Mouse (Mus musculus): ENCODE measurements around the gene Ccdc115. TPM values are rescaled to one million over a fixed set of nuclear protein-coding genes. Genes with fewer than 3 reads are reported as not detected.

Gene Ccdc115
- polyA plus RNA-seq, 1 experiment, result 18.8 TPM

DNA sequence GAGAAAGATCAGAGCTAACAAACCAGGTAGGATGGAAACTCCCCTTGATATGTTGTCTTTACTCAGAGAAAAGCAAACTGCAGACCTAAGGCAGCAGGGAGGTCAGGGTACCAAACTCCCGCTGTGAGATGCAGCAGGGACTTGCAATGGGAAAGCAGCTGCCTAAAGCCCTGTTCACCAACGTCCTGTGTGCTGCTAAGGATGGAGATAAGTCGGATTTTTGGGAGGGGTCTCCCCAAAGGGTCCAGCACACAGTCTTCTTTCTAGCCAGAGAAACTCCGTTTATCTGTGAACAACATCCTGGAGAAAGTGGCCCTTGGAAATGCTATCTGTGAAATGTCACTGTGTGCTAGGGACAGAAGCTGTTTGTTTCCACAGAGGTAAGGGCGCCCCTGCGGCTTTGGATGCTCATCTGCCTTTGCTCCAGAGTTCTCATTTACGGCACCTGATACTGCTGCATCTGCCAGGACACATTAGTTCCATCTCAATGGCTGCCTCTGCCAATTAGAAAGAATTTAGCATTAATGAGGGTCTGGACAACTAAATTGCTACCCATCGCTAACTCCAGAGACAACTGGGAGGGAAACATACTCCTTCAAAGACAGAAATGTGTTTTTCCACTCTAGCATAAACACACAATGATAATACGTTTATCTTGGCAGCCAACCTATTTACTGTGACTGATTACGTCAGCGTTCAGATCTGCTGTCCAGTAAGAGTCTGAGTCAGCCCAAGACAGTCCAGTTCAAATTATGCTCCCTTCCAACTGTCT lies 40.1 kb downstream of the Ccdc115 start:
- Histone ChIP-seq H3K36me3 (ENCODE audit: control insufficient read depth, insufficient read depth) (no peaks in the 10 kb centered on the region), H3K79me3 (ENCODE audit: low read depth) (no peaks in the 10 kb centered on the region), H3ac (ENCODE audit: control insufficient read depth, insufficient read length, low read depth) (no peak overlapping the region), H3K79me2 (ENCODE audit: control insufficient read depth, insufficient read depth) (no peaks in the 10 kb centered on the region), H3K4me3 (ENCODE audit: insufficient read depth, poor library complexity, severe bottlenecking) (no peak overlapping the region), H3K27me3 (ENCODE audit: control insufficient read depth, insufficient read depth, insufficient read length) (no peaks in the 10 kb centered on the region)
- TF ChIP-seq MYOD1 (IDR thresholded peaks at IDR 0.05; ENCODE audit: control insufficient read depth, insufficient read length, low read depth) (no peak), USF1 (IDR thresholded peaks at IDR 0.05; ENCODE audit: low read depth) (no peak), CTCF (IDR thresholded peaks at IDR 0.05; ENCODE audit: control insufficient read depth, insufficient read depth, insufficient read length) (no peak)

GRCm38 (mm10) chr1:34396321-34396720 lies 43.2 kb downstream of the Ccdc115 start:
- no peaks in the 10 kb centered on the region for H3K79me2 ChIP-seq (ENCODE audit: control insufficient read depth, insufficient read depth)
- TF ChIP-seq MAX (IDR thresholded peaks at IDR 0.05) (no peak), MYOG (IDR thresholded peaks at IDR 0.05; ENCODE audit: control insufficient read depth, extremely low read depth, insufficient read length) (no peak), CEBPB (IDR thresholded peaks at IDR 0.05; ENCODE audit: low read depth) (no peak)

DNA sequence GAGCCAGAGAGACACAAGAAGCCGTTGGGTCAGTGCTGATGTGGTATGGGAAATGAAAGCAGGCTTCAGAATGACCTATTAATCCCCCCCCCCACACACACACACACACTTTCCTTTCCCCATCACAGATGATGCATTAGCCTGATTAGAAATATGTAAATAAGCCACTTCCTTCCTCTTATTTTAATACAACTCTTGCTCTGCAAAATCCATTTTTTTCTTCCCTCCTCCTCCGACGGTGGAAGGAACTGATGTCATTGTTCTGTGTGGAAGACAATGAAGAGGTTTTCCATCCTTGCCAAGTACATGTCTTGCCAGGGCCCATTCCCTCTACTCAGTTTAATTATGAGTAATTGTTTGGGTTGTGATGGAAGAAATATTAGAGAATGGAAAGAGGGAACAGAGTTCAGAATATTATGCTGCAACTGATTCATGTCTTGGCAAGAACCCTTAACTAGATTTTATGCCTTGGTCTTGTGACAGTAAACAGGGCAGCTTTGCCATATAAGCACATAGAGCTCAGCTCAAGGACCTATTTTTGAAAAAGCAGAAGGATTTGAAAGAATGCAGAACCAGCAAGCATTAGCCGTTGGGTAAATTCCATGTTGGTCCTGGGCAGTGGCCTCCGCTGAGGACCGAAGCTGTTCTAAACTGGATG lies 50.1 kb downstream of the Ccdc115 start:
- Histone ChIP-seq H3K36me3 (ENCODE audit: control insufficient read depth, insufficient read depth) (no peaks in the 10 kb centered on the region), H3K79me3 (ENCODE audit: low read depth) (no peaks in the 10 kb centered on the region), H3K79me2 (ENCODE audit: control insufficient read depth, insufficient read depth) (no peaks in the 10 kb centered on the region), H3ac (ENCODE audit: control insufficient read depth, insufficient read length, low read depth) (no peak overlapping the region), H3K4me3 (ENCODE audit: insufficient read depth, poor library complexity, severe bottlenecking) (no peak overlapping the region), H3K27me3 (ENCODE audit: control insufficient read depth, insufficient read depth, insufficient read length) (no peaks in the 10 kb centered on the region)
- TF ChIP-seq MAX (IDR thresholded peaks at IDR 0.05) (no peak), USF1 (IDR thresholded peaks at IDR 0.05; ENCODE audit: low read depth) (no peak), CTCF (IDR thresholded peaks at IDR 0.05; ENCODE audit: control insufficient read depth, insufficient read depth, insufficient read length) (no peak), CEBPB (IDR thresholded peaks at IDR 0.05; ENCODE audit: low read depth) (no peak), FOSL1 (IDR thresholded peaks at IDR 0.05; ENCODE audit: insufficient read depth, low read length, poor library complexity, severe bottlenecking) (no peak), MYOD1 (IDR thresholded peaks at IDR 0.05; ENCODE audit: control insufficient read depth, insufficient read length, low read depth) (no peak), MYOG (IDR thresholded peaks at IDR 0.05; ENCODE audit: control insufficient read depth, extremely low read depth, insufficient read length) (no peak)

More at GRCm38 (mm10) chr1:34396321-34396720, 43.2 kb downstream of the Ccdc115 start:
- Histone ChIP-seq H3K79me3 (ENCODE audit: low read depth) (no peaks in the 10 kb centered on the region), H3K36me3 (ENCODE audit: control insufficient read depth, insufficient read depth) (no peaks in the 10 kb centered on the region), H3K27me3 (ENCODE audit: control insufficient read depth, insufficient read depth, insufficient read length) (no peaks in the 10 kb centered on the region), H3ac (ENCODE audit: control insufficient read depth, insufficient read length, low read depth) (no peak overlapping the region), H3K4me3 (ENCODE audit: insufficient read depth, poor library complexity, severe bottlenecking) (no peak overlapping the region)

DNA sequence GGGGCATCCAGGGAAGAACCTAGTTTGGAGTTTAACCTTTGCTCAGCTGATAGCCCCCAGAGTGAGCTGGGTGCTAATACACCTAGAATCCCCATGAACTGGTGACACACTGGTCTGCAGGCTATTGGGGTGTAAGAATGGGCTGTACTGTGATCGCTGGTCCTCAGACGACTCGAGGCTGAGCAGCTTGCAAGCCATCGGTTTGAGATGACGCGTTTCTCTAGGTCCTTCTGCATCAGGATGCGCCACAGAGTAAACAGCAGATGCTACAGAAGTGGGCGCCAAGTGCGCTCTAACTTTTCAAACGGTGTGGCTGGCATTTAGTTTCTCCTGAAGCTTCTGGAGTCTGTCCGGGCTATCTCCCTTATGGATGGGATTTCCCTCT lies 50.6 kb downstream of the Ccdc115 start:
- Histone ChIP-seq H3ac (ENCODE audit: control insufficient read depth, insufficient read length, low read depth) (no peak overlapping the region), H3K79me2 (ENCODE audit: control insufficient read depth, insufficient read depth) (no peaks in the 10 kb centered on the region), H3K36me3 (ENCODE audit: control insufficient read depth, insufficient read depth) (no peaks in the 10 kb centered on the region), H3K4me3 (ENCODE audit: insufficient read depth, poor library complexity, severe bottlenecking) (no peak overlapping the region), H3K27me3 (ENCODE audit: control insufficient read depth, insufficient read depth, insufficient read length) (no peaks in the 10 kb centered on the region), H3K79me3 (ENCODE audit: low read depth) (no peaks in the 10 kb centered on the region)
- TF ChIP-seq FOSL1 (IDR thresholded peaks at IDR 0.05; ENCODE audit: insufficient read depth, low read length, poor library complexity, severe bottlenecking), result no peak
- TF ChIP-seq MAX (IDR thresholded peaks at IDR 0.05), result no peak
- no peak for TF ChIP-seq CTCF (IDR thresholded peaks at IDR 0.05; ENCODE audit: control insufficient read depth, insufficient read depth, insufficient read length)
- no peak for TF ChIP-seq USF1 (IDR thresholded peaks at IDR 0.05; ENCODE audit: low read depth)

DNA sequence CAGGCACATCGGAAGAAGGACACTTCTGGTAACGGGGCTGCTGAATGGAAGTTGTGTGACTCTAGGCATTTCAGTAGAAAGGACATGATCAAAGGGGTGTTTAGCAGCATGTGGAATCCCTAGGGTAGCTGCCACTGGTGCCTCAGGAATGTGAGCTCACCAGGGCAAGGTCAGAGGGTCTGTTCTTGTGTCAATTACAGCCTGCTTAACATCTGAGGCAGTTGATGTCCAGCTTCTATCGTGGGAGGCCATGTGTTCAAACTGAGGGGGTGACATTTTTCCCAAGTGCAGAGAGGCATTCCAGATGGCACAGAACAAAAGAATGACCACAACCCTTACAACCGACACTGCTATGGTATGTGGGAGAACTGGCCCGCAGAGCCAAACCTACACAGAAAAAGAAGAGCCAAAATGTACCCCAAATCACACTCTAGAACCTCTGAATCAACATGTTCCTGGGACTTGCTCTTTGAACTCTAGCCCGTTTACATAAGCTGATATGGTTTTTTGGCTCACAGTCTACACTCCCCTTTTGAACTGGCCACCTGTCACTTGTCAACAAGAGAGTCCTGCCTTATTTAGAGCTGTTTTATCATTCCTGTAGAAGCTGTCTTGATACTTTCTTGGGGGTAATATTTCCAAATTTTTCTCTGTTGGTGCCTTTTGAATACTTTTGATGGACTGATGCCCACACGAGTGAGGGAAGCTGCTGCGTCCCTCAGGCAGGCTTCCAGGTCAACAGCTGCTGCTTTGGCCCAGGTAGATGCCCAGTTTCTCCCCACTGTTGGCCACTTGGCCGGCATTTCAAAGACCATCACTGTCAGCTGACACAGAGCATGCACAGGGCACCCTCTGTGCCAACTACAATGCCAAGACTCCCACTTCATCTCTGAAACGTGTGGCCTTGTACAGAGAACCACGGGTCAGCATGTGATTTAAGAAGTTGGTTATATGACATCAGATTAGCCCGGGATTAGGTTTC lies 51.8 kb downstream of the Ccdc115 start:
- H3ac ChIP-seq (ENCODE audit: control insufficient read depth, insufficient read length, low read depth), result no peak overlapping the region
- no peaks in the 10 kb centered on the region for H3K36me3 ChIP-seq (ENCODE audit: control insufficient read depth, insufficient read depth)
- H3K27me3 ChIP-seq (ENCODE audit: control insufficient read depth, insufficient read depth, insufficient read length), result no peaks in the 10 kb centered on the region
- H3K79me3 ChIP-seq (ENCODE audit: low read depth), result no peaks in the 10 kb centered on the region
- no peak overlapping the region for H3K4me3 ChIP-seq (ENCODE audit: insufficient read depth, poor library complexity, severe bottlenecking)
- no peak for TF ChIP-seq MYOD1 (IDR thresholded peaks at IDR 0.05; ENCODE audit: control insufficient read depth, insufficient read length, low read depth)
- no peak for TF ChIP-seq CEBPB (IDR thresholded peaks at IDR 0.05; ENCODE audit: low read depth)
- no peak for TF ChIP-seq CTCF (IDR thresholded peaks at IDR 0.05; ENCODE audit: control insufficient read depth, insufficient read depth, insufficient read length)
- no peak for TF ChIP-seq USF1 (IDR thresholded peaks at IDR 0.05; ENCODE audit: low read depth)
- no peak for TF ChIP-seq MYOG (IDR thresholded peaks at IDR 0.05; ENCODE audit: control insufficient read depth, extremely low read depth, insufficient read length)
- TF ChIP-seq FOSL1 (IDR thresholded peaks at IDR 0.05; ENCODE audit: insufficient read depth, low read length, poor library complexity, severe bottlenecking), result no peak
- no peak for TF ChIP-seq MAX (IDR thresholded peaks at IDR 0.05)
- H3K79me2 ChIP-seq (ENCODE audit: control insufficient read depth, insufficient read depth), result no peaks in the 10 kb centered on the region

Small RNAs within 50 kb of the gene (microRNA-seq; reads per million reads assigned to microRNA genes)
- gene Mir5103 (ENCODE audit: borderline microRNAs expressed), result not detected

Other genes starting within 250 kb of the Ccdc115 start
- 70.5 TPM for gene Imp4, start 179 bp upstream of the Ccdc115 start, polyA plus RNA-seq (2012; fragmentation: generic; extraction: Trizol)
- gene Ptpn18, start 20.1 kb upstream of the Ccdc115 start, polyA plus RNA-seq (2012; fragmentation: generic; extraction: Trizol), result not detected
- not detected for gene Prss39, start 58.7 kb upstream of the Ccdc115 start, polyA plus RNA-seq (2012; fragmentation: generic; extraction: Trizol)
- not detected for gene Cfc1, start 96.0 kb upstream of the Ccdc115 start, polyA plus RNA-seq (2012; fragmentation: generic; extraction: Trizol)
- gene Prss40, start 121.3 kb upstream of the Ccdc115 start, polyA plus RNA-seq (2012; fragmentation: generic; extraction: Trizol), result not detected
- gene Amer3, start 140.0 kb upstream of the Ccdc115 start, polyA plus RNA-seq (2012; fragmentation: generic; extraction: Trizol), result not detected